Mouse (Mus musculus) cerebellum, adult 18-20 months (tissue): ENCODE data around the gene Wdr95.
"Not testable (repeated sequence)": the region's sequence is repeated elsewhere in the genome, so short reads cannot be mapped to it uniquely, and the experiment has no call there.

Experiments used
- DNase-seq, 2 experiments: peaks; one replicate each; pipeline ENCODE4 v3.0.0; 2021

Gene Wdr95

DNA sequence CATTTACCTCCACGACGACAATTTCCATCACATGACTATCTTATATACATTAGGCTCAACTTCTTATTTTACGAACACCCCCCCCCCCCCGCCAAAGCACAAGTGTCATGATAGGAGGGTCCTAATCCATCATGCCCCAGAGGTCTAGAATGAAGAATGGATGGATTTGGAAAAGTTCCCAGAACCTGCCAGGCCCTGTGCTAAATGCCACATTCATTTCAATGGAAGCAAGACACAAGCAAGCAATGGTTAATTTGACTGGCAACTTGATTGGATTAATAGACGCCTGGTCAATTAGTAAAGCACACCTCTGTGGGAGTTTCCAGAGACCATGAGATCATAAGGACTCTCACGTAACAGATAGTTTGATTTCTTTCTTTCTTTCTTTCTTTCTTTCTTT is 11.4 kb upstream of the Wdr95 start:
- no peak for DNase-seq

DNA sequence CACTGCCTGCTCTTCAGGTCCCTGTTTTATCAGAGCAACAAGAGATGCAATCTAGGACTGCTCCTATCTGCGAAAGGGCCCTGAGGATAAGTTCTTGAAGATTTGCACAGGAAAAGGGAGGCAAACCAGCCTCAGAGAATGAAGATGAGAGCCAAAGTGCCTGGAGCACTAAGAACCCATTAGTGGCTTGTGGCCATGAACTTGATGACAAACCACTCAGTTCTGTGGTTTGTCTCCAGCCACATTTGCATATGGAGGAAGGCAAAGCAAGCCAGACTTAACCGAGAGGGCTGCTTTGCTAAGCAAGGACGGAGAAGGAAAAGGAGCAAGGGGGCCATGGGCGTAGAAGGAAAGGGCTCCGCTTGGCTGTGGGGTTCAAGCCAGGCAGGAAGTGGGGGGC is 7.7 kb upstream of the Wdr95 start:
- no peak for DNase-seq

DNA sequence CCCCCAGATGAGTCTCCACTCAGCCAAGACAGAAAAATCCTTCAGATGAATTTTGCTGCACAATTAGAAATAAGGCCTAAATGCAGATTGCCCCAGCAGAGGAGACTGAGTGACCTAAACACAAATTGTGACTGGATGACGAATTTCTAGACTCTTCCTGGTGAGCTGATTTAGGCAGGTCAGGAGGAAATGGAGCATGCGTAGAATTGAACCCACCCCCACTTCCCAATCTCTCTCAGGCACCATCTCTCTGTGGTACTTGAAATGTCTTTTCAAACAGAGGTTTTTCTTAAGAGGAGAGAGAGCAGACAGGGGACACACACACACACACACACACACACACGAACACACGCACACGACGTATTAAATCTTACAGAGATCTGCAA is 4.6 kb upstream of the Wdr95 start:
- DNase-seq: no peak

DNA sequence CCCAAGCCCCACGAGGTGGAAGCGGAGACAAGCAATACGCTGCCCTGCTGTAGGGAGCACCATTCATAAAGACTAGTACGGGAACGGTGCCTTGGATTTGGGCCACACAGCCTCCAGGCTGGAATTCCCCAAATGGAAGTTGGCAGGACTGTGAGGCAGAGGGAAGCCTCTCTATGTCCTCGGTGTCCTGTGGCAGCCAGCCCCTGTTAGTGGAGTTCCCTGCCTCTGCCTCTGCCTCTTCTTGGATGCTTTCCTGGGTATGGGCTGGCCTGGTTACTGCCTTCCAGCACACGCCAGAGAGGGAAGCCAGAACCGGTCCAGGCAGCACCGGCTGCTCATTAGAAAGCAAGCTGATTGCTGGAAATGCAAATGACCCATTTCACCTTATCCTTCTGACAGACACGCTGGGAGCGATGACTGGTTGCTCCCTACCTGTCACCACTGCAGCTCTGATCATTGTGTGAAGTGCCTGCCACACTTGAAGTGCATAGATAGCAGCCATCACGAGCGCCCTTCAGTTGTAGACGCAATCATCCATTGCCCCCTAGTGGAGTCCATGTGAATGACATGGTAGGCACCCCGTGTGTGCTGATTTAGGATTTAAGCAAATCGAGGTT is 4.1 kb upstream of the Wdr95 start:
- peak; percentile 83 to 85 for DNase-seq

GRCm38 (mm10) chr5:149525055-149525785 is 3.3 kb upstream of the Wdr95 start:
- DNase-seq: no peak

DNA sequence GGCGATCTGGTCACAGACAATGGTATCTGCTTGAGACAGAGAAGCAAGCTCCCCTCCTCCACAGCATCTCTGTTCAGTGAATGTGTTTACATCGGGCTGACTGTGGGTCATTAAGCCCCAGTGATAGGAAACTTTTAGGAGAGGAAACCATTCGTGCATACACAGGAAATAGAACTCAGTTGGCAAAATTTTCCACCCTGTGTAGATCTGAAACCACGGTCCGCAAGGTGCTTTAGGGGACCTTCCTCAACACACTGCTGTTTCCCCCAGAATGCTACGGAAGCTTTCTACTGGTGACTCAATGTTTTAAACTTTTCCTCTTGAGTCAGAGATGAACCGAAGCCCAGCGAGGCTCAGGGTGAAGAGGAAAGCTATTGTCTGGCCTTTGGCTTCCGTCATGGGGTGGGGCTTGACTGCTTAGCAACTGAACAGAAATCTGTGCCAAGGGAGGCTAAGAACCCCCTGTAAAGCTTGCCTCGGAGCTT is 2.0 kb upstream of the Wdr95 start:
- peak; percentile 12 to 23 for DNase-seq

GRCm38 (mm10) chr5:149527292-149527691 is 1.2 kb upstream of the Wdr95 start:
- DNase-seq: not testable (repeated sequence)

DNA sequence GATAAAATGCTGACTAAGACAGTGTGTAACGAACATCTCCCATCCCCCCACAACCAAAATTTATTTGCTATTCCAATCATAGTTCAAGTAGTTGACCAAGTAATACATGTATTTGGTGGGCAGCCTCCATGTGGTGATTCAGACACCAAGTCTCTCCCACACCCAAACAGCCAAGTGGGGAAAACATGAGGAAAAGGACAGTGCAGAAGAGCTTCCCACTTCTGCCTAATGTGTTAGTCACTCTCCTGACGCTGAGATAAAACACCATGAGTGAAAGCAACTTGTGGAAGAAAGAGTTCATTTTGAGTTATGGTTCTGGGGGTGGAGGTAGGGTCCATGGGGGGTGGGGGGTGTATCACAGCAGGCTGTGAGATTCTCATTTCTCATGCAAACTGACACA is 5.4 kb downstream of the Wdr95 start:
- no peak for DNase-seq

GRCm38 (mm10) chr5:149536005-149536404 is 7.5 kb downstream of the Wdr95 start:
- no peak for DNase-seq

- no peak for DNase-seq
Measured at GRCm38 (mm10) chr5:149537796-149538511, 9.5 kb downstream of the Wdr95 start.

DNA sequence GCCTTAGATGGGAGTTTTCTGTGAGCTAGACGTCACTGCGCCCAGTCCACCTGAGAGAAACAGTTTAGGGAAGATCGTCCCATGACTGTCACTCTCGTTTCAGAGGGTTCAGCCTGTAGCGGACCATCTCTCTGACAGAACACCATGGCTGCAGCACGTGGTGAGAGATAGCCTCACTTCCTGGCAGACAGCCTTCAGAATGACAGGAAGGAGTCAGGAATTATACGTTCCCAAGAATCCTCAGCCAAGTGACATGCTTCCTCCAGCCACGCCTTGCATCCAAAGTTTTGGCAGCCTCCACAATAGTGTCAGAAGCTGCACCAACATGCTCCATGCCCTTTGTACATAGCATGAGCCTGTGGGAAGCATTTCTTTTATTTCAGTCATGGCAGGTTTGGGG is 10.1 kb downstream of the Wdr95 start:
- no peak for DNase-seq

- no peak for DNase-seq
Measured at GRCm38 (mm10) chr5:149539051-149539450, 10.6 kb downstream of the Wdr95 start.

DNA sequence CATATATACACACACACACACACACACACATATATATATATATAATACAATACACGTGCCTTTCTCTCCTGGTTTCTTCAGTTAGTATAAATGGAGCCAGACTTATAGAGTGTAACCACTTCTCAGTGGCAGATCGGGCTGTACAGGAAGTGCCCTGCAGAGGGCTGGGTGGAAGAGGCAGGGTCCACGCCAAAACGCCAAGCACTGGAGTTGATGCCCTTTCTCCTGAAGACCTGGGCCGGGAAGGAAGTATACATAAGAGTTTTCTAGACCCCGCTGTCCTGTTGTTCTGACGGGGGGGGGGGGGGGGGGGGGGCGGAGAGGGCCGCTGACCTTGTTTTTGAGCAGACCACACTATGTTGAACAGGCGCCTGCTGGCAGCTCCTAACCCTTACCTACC is 22.7 kb downstream of the Wdr95 start:
- no peak for DNase-seq

DNA sequence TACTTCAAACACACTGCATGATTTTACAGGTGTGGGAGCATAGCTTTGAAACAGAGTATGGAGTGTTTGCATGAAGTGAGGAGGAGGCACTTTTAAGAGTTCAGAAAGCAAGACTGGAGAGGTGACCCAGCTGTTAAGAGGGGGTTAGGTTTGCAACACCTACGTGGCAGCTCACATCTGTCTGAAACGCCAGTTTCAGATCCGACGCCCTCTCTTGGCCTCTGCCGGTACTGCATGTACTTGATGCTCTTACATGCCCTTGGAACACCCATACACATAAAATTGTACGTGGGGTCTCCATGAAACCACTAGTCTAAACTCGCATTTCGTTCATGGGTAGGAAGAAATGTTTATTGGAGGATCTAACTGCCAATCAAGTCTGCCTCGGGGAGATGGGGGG is 24.3 kb downstream of the Wdr95 start:
- DNase-seq: no peak

DNA sequence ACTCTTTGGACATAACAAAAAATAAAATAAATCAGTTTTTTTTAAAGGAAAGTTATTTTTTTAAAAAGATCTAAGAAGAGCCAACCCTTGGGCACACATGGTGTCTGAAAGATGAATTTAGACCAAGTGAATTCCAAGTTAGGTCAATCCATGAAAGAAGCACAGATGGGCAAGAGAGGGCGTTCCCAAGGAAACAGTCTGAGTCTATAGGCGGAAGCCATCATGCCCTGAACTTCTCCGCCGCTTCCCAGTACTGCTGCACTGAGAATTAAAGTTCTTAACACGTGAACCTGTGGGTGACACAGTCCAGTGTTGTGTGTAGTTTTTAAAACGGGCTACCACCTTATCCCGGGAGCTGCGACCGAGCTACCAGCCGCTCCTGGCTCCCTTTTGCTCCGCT is 24.9 kb downstream of the Wdr95 start:
- DNase-seq: no peak

GRCm38 (mm10) chr5:149554397-149554796 is 25.9 kb downstream of the Wdr95 start:
- no peak for DNase-seq

- DNase-seq: no peak
Measured at GRCm38 (mm10) chr5:149560903-149561588, 32.6 kb downstream of the Wdr95 start.

GRCm38 (mm10) chr5:149566026-149566425 is 37.5 kb downstream of the Wdr95 start:
- peak in 1 of 2 experiments; percentile 7 for DNase-seq

- peak; percentile 58 to 67 for DNase-seq
Measured at GRCm38 (mm10) chr5:149566957-149567356, 38.5 kb downstream of the Wdr95 start.

- no peak for DNase-seq
Measured at GRCm38 (mm10) chr5:149568993-149569392, 40.5 kb downstream of the Wdr95 start.

DNA sequence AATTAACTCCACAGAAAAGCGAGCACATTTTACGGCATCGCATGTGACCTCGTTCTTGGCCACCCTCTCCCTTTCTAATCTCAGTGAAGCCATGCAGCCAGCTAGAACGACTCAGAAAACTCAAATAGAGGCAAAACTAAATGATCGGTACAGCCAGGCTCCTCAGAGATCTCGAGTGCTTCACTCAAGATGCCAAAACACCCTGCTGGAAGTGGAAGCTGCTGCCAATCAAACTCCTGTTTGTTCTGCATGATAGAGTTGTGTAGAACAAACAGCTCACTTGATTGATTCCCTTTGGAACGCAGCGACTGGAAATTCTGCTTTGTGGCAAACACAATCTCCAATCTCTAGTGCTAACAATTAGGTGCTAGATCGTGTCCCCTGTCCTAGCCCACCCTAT is 48.5 kb downstream of the Wdr95 start:
- DNase-seq: no peak

GRCm38 (mm10) chr5:149577449-149577848 is 49.0 kb downstream of the Wdr95 start:
- DNase-seq: no peak

DNA sequence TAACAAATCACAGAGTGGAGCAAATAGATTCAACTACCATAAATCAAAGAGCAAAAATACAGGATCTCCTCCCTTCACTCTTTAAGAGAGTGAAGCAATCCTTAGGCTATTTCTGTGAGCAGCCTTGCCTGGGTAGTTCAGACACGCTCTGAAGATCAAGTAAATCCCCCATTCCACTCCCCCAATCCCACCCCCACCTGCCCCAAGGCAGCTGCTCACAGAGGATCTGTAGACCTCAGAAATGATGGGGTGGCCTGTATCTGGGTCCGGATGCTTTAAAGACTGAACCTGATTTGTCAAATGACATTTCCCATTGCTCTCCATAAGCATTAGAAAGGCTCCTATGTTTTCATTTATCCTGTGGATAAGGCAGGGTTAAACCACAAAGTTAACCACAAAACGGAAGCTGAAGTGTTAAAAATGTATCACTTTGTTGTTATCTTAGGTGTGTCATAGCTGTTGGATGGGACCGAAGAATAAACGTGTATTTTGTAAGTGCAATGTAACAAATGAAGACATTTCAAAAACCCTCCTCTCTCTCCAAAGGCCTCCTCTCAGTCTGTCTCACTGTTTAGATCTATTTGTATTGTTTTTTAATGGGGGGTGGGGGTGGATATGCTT is 54.3 kb downstream of the Wdr95 start:
- DNase-seq: no peak
